Comparison of ENCODE assay signal across 8 mouse cellular contexts in genomic region chr3:88622113-88622940, GRCm38 (mm10). TPM values are rescaled to one million over a fixed set of nuclear protein-coding genes. Genes with fewer than 3 reads are reported as not detected.
A peak's percentile ranks its signal among the peaks of the same experiment; 100 is the strongest.
DNase-seq lines count a peak whose midpoint lies in the region; ATAC-seq and TF ChIP-seq lines count a peak whose summit lies in the region.

No protein-coding gene starts in this region.

- no peaks in the 10 kb centered on the region for H3K27me3 ChIP-seq in megakaryocyte, embryonic 14.5 days (replicated peaks)
- no peaks in the 10 kb centered on the region for H3K27me3 ChIP-seq in forebrain, embryonic 16.5 days (replicated peaks; ENCODE audit: control insufficient read depth, insufficient read depth, low read length)
- no peaks in the 10 kb centered on the region for H3K27me3 ChIP-seq in intestine, embryonic 15.5 days (replicated peaks)

- TF ChIP-seq CTCF in lung, adult 2 months (IDR thresholded peaks at IDR 0.05; ENCODE audit: insufficient read depth, low read length) = no peak

- peak overlapping the region; percentile 96 for H3K4me3 ChIP-seq in megakaryocyte, embryonic 14.5 days (replicated peaks)
- peak overlapping the region; percentile 92 for H3K4me3 ChIP-seq in forebrain, embryonic 16.5 days (replicated peaks; ENCODE audit: low read length)
- H3K4me3 ChIP-seq in intestine, embryonic 15.5 days (replicated peaks) = peak overlapping the region; percentile 93
- peak overlapping the region; percentile 75 for H3K4me3 ChIP-seq in lung, adult 2 months (replicated peaks; ENCODE audit: extremely low read depth, low read depth, low read length)

- H3K4me2 ChIP-seq in forebrain, embryonic 16.5 days (ENCODE audit: low read length) = peak overlapping the region; percentile 90
- peak overlapping the region; percentile 79 for H3K4me2 ChIP-seq in intestine, embryonic 15.5 days (replicated peaks)

- no peak for ATAC-seq in megakaryocyte, adult 5-6 weeks (ENCODE audit: poor library complexity, severe bottlenecking)
- ATAC-seq in forebrain, embryonic 16.5 days = peak; percentile 50
- peak; percentile 2; the same call in 1 of the 2 replicates for ATAC-seq in intestine, embryonic 15.5 days

- H3K4me1 ChIP-seq in megakaryocyte, embryonic 14.5 days = peaks cover 86% of the 10 kb centered on the region
- peaks cover 35% of the 10 kb centered on the region for H3K4me1 ChIP-seq in forebrain, embryonic 16.5 days (replicated peaks; ENCODE audit: control insufficient read depth, insufficient read depth, low read length)
- peaks cover 36% of the 10 kb centered on the region for H3K4me1 ChIP-seq in intestine, embryonic 15.5 days (replicated peaks)
- H3K4me1 ChIP-seq in lung, adult 2 months (ENCODE audit: control insufficient read depth, insufficient read depth, low read length) = peaks cover 42% of the 10 kb centered on the region

- peak overlapping the region; percentile 99 for H3K27ac ChIP-seq in forebrain, embryonic 16.5 days (ENCODE audit: low read length)
- peak overlapping the region; percentile 95 for H3K27ac ChIP-seq in intestine, embryonic 15.5 days

- WGBS in forebrain, embryonic 16.5 days = under 1% methylated on average over 24 of the region's 24 CpGs
- under 1% methylated on average over 24 of the region's 24 CpGs for WGBS in intestine, embryonic 15.5 days
- 1% methylated on average over 24 of the region's 24 CpGs for WGBS in lung, adult 2 months

- peak overlapping the region; percentile 99 for H3K9ac ChIP-seq in forebrain, embryonic 16.5 days (replicated peaks; ENCODE audit: low read depth, low read length)
- H3K9ac ChIP-seq in intestine, embryonic 15.5 days = peak overlapping the region; percentile 95

- no peaks in the 10 kb centered on the region for H3K9me3 ChIP-seq in megakaryocyte, embryonic 14.5 days
- H3K9me3 ChIP-seq in forebrain, embryonic 16.5 days (ENCODE audit: control insufficient read depth, low read length) = no peaks in the 10 kb centered on the region
- H3K9me3 ChIP-seq in intestine, embryonic 15.5 days = no peaks in the 10 kb centered on the region

- TF ChIP-seq POLR2A in lung, adult 2 months (IDR thresholded peaks at IDR 0.05; ENCODE audit: borderline replicate concordance, extremely low read depth, low read depth, low read length) = peak; percentile 83; the same call in 1 of the 2 replicates

- DNase-seq in adrenal gland, postnatal 36 days = peak; percentile 20 to 42
- peak; percentile 62 for DNase-seq in lung, adult 2 months
- DNase-seq in retina, postnatal 1 day = peak; percentile 71
- no peak for DNase-seq in ovary, adult 18-20 months (ENCODE audit: low spot score)

- peaks cover 41% of the 10 kb centered on the region for H3K36me3 ChIP-seq in megakaryocyte, embryonic 14.5 days (replicated peaks; ENCODE audit: low read length)
- no peaks in the 10 kb centered on the region for H3K36me3 ChIP-seq in forebrain, embryonic 16.5 days (ENCODE audit: control insufficient read depth, insufficient read depth)
- H3K36me3 ChIP-seq in intestine, embryonic 15.5 days = no peaks in the 10 kb centered on the region

RNA-seq across cellular contexts. Expression of gene Arhgef2, which starts 16.6 kb away (rescaled TPM):
- polyA plus RNA-seq in megakaryocyte, embryonic 14.5 days (2012; ENCODE audit: insufficient read depth, low replicate concordance) = 302 and 446 TPM in 2 replicates
- 71.1 and 85.9 TPM in 2 replicates for total RNA-seq in megakaryocyte, adult 5-6 weeks (2015)
- total RNA-seq in megakaryocyte, adult 5-6 weeks (2017) = 49.6 and 73.1 TPM in 2 replicates
- total RNA-seq in adrenal gland, postnatal 36 days (2021) = 10 to 100 TPM; 24.6 to 25.3 TPM
- polyA plus RNA-seq in forebrain, embryonic 16.5 days (2015; fragmentation: Nextera tagmentation; extraction: Ambion mirVana) = 166 and 210 TPM in 2 replicates
- polyA plus RNA-seq in intestine, embryonic 15.5 days (2015; fragmentation: Nextera tagmentation; extraction: Ambion mirVana) = 60.4 and 61.2 TPM in 2 replicates
- polyA plus RNA-seq in lung, adult 2 months (2012; rRNA removed) = 186 and 233 TPM in 2 replicates

RNA-seq across cellular contexts. Expression of gene Rxfp4, which starts 30.6 kb away (rescaled TPM):
- not detected in 2 replicates for polyA plus RNA-seq in megakaryocyte, embryonic 14.5 days (2012; ENCODE audit: insufficient read depth, low replicate concordance)
- not detected in 2 replicates for total RNA-seq in megakaryocyte, adult 5-6 weeks (2015)
- total RNA-seq in megakaryocyte, adult 5-6 weeks (2017) = not detected in 2 replicates
- not detected for total RNA-seq in adrenal gland, postnatal 36 days (2021)
- not detected in 2 replicates for polyA plus RNA-seq in forebrain, embryonic 16.5 days (2015; fragmentation: Nextera tagmentation; extraction: Ambion mirVana)
- polyA plus RNA-seq in intestine, embryonic 15.5 days (2015; fragmentation: Nextera tagmentation; extraction: Ambion mirVana) = not detected in 2 replicates
- polyA plus RNA-seq in lung, adult 2 months (2012; rRNA removed) = 0.41 and 0.76 TPM in 2 replicates

RNA-seq across cellular contexts. Expression of gene Ssr2, which starts 46.7 kb away (rescaled TPM):
- 111 and 307 TPM in 2 replicates for polyA plus RNA-seq in megakaryocyte, embryonic 14.5 days (2012; ENCODE audit: insufficient read depth, low replicate concordance)
- total RNA-seq in megakaryocyte, adult 5-6 weeks (2015) = 207 and 216 TPM in 2 replicates
- total RNA-seq in megakaryocyte, adult 5-6 weeks (2017) = 93.2 and 107 TPM in 2 replicates
- total RNA-seq in adrenal gland, postnatal 36 days (2021) = 100 to 1,000 TPM; 207 to 252 TPM
- 132 and 140 TPM in 2 replicates for polyA plus RNA-seq in forebrain, embryonic 16.5 days (2015; fragmentation: Nextera tagmentation; extraction: Ambion mirVana)
- 338 and 390 TPM in 2 replicates for polyA plus RNA-seq in intestine, embryonic 15.5 days (2015; fragmentation: Nextera tagmentation; extraction: Ambion mirVana)
- 139 and 188 TPM in 2 replicates for polyA plus RNA-seq in lung, adult 2 months (2012; rRNA removed)
